Mouse (Mus musculus): ENCODE measurements around the gene Pvr.

Gene Pvr

DNA sequence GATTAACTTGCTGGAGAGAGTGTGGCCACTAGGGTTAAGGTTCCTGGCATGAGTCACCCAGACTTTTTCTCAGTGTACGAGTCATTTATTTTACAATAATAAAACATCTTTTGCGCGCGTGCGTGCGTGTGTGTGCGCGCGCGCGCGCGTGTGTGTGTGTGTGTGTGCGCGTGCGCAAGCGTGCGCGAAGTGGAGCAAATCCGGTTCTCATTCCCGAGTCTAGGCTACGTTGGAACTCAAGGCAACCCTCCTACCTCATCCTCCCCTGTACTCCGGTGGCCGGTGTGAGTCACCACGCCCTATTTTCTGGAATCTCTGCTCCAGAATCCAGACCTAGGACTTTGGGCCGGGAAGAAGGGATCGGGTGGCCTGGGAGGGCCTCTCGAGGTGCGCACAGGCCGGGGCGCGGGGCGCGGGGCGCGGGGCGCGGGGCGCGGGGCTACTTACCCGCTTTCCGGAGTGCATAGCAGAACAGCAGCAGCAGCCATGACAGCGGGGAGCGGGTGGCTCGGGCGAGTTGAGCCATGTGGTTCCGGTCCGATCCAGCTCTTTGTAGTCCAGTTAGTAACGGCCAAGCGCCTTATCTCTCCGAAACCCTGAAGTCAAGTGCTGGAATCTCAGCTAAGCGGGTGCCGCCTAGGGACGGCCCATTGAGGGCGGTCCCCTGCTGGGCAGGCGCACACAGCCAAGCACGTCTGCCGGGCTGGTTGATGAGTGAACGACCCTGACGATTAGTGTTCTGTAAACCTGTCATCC lies at the start of gene Pvr:
Gene Pvr (minus strand): TSS at position 655 of the 756 bp plus-strand sequence.
- DNase-seq (ENCODE audit: low spot score in 2 of 2): peak; percentile 15 to 35

DNA sequence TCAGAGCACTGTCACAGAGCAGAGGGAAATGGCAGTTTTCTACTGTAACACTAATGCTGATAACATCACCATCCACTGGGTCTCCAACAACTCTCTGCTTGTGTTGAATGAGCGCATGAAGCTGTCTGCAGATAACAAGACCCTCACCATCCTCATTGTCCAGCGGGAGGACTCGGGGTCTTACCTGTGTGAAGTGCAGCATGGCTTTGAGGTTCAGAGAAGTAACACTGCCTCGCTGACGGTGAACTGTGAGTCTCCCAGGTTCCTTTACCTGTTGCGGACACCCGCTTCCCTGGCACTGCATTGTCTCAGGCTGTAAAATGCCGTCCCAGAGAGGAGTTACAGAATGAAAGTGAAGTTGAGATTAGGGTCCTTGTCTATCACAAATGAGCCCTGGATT lies 49.2 kb upstream of the Pvr start:
- DNase-seq (ENCODE audit: low spot score in 2 of 2): no peak

DNA sequence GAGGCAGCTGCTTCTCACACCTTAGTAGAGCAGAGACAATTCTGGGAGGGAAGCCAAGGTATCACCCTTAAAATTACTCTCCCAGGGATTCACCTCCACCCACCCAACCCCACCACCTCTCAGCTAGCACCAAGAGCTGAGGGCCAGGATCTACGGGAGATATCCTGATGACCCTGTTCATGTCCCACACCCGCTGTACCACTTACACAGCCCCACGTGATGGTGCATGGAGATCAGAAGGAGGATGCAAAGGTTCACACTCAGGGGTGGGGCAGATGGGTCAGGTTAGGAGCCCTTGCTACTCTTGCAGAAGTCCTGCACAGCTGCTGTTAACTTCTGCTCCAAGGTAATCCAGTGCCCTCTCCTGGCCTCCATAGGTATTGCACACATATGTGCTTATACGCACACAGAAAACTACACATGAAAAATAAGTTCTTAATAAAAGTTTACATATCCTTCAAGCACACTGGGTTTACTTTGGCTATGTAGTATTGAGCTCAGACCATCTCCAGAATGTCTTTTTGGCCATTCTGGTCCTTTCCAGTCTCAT lies 48.7 kb upstream of the Pvr start:
- DNase-seq (ENCODE audit: low spot score in 2 of 2): no peak

DNA sequence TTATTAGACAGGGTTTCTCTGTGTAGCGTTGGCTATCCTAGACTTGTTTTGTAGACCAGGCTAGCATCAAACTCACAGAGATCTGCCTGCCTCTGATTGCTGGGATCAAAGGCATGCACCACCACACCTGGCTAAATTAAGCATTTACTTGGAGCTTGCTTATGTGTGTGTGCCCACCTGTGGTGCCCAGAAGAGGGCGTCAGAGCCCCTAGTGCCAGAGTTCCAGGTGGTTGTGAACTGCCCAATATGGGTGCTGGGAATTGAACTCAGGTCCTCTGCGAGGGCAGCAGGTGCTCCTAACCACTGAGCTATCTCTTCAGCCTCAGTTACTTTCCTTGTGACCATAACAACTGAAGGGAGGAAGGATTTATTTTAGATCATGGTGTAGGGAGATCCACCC lies 48.1 kb upstream of the Pvr start:
- no peak for DNase-seq (ENCODE audit: low spot score in 2 of 2)

DNA sequence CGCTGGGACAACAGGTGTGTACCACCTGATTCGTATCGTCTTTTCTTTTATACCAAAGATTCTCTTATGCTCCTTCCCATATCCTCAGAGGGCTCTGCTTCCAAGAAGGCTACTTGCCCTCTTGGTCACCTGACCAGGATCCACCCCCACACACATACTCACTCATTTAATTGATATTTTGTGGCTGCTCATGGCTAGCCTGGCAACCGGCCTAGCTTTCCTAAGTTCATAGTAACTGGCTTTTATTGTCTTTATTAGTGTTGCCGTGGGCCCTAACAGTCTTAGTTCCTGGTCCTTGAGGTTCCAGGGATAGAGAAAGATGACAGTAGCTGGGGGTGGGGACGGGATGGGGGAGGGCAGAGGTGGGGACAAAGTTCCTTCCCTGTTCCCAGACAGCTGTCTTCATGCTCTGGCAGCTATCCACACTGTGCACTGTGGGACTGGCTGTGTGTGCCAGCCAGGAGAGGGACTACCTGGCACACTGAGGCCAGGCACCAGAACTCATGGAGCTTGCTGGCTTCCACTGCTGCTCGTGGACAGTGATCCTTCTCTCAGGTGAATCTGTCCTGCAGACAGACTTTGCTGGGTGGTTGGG lies 44.1 kb upstream of the Pvr start, which contains the start of gene Ceacam20:
Gene Ceacam20 (plus strand): TSS at position 428 of the 595 bp plus-strand sequence.
- no peak for DNase-seq (ENCODE audit: low spot score in 2 of 2)

DNA sequence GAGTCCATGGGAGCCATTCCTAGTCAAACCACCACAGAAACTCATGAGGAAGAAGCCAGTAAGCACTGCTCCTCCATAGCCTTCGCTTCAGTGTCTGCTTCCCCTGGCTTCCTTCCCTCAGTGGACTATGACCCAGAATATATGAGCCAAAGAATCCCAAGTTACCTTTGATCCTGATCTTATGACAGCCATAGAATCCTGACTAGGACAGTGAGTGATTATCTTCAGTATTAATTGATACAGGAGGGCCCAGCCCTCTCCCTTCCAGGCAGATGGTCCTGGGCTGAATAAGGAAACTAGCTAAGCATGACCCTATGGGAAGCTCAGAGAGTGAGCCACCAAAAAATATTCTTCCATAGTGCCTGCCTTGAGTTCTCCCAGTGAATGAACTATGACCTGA lies 41.5 kb upstream of the Pvr start:
- no peak for DNase-seq (ENCODE audit: low spot score in 2 of 2)

DNA sequence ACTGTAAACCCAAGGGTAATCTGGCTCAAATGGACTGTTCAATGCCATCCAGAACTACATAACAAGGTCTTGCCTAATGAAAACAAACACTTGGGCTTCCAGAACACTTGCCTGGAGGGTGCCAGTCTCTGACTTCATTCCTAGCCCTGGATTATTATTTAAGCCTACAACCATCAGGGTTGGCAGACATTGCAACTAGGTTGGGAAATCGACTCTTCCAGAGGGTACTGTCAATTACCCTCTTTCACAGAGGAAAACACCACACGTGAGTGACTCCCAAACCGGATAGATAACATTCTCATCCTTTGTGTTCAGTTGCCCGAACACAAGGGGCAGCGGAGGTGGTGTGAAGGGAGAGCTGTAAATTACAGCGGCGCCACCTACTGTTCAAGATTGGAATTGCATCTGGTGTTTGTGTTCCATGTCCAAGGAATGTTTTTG lies 35.4 kb upstream of the Pvr start:
- DNase-seq (ENCODE audit: low spot score in 2 of 2): peak; percentile 54 to 73

DNA sequence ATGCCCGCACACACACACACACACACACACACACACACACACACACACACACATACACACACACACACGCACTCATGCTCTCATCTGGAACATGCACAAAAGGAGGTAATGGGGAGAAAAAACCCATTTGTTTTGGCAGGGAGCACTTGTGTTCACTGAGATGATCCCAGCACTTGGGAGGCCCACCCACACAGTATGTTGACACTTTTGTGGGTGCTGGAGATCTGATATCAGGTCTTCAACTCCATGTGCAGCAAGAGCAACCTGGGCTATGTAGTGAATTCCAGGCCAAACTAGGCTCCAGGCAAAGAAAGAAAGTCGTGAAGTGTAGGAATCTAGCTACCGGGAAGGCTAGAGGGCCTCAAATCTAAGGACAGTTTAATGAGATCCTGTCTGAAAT lies 34.9 kb upstream of the Pvr start:
- no peak for DNase-seq (ENCODE audit: low spot score in 2 of 2)

DNA sequence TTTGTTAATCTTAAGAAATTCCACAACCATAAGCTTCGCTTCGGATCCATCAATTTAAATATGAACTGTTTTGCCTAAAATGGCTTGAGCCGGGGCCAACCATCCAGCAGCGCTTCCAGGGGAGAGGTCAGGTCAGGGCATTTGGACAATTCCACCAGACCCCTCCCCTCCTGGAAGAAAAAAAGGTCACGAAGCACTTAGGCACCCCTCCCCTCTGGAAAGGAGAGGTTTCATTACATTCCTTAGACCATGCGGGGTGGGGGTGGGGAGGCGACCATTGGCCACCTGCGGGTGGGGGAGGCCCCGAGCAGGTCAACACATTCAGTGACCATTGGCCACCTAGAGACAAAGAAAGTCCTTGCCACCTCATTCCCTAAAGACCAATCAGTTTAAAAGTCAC lies 32.1 kb upstream of the Pvr start:
- no peak for DNase-seq (ENCODE audit: low spot score in 2 of 2)

DNA sequence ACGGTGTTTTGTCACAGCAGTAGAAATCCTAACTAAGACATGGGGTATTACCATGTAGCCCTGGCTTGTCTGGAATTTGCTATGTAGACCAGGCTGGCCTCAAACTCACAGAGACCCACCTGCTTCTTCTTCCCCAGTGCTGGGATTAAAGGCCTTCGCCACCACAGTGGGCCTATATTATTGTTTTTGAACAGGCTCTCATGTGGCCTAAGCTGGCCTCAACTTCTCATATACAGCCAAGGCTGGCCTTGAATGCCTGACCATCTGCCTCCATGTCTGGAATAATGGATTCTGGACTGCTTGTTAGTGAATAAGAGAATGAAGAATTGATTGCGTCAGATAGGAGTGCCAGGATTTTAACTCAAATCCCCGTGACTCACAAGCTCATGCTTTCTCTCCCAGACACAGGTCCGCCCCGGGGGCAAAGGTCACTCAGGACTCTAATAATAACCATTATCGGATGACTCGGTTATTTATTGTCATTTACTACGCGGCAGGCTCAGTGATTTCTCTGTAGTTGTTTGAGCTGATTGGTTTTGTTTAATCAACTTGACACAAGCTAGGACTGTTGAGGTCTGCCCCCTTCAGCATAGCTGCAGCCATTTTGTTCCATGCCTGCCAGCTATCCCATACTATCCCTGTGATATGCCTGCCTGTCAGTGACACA lies 31.5 kb upstream of the Pvr start:
- no peak for DNase-seq (ENCODE audit: low spot score in 2 of 2)

DNA sequence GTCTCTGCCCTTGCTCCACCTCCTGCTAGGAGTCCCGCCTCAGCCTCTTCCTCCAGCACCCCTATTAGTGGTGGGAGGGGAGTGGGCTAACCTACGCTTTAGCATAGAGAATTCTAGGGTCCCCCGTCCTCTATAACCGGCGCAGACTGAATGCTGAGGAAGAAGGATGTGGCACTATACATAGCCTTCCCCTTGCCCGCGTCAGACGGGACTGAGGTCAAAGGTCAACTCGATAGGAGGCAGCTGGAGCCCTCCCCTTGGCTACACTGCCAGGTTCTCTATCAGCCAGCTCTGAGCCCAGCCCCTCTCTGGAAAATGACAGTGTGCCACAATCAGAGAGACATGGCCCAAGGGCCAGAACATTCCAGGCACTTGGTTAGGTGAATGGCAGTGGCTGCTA lies 29.6 kb upstream of the Pvr start, which contains the start of gene Igsf23:
Gene Igsf23 (minus strand): TSS at position 168 of the 400 bp plus-strand sequence.
- DNase-seq (ENCODE audit: low spot score in 2 of 2): no peak

DNA sequence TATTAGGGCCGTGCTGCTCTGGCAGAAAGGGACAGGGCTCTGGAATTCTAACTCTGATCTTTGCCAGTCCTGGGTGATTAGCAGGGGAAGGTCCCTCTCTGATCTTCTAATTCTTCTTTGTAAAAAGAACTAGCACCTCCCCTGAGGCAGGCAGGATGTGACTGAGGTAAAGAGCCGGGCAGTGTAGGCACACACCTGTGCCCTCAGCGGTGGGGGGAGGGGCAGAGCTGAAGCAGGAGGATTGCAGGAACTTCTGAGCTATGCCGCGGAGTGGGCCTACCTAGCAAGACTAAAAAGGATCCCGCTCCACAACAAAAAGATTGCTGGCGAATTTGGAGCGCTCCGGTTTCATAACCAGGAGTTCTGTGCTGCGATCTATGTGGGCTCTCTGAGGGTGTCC lies 29.0 kb upstream of the Pvr start:
- DNase-seq (ENCODE audit: low spot score in 2 of 2): no peak

DNA sequence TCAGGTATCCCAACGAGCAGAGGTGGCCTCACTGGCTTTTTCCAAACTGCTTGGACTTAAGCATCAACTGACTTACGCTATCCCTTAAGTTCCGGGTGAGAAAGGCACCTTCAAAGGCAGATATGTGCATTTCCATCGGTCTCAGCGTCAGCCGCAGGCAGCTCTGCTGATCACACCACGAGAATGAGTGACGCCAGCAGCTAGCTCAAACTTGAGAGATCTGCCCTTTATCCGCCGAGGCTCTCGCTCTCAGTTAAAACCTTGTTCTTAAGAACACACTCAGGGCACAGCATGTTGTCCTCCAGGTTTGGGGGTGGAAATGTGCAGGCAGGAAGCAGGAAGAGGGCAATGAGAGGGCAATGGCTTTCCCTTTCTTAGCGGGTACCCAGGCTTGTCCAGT lies 28.0 kb upstream of the Pvr start:
- no peak for DNase-seq (ENCODE audit: low spot score in 2 of 2)

DNA sequence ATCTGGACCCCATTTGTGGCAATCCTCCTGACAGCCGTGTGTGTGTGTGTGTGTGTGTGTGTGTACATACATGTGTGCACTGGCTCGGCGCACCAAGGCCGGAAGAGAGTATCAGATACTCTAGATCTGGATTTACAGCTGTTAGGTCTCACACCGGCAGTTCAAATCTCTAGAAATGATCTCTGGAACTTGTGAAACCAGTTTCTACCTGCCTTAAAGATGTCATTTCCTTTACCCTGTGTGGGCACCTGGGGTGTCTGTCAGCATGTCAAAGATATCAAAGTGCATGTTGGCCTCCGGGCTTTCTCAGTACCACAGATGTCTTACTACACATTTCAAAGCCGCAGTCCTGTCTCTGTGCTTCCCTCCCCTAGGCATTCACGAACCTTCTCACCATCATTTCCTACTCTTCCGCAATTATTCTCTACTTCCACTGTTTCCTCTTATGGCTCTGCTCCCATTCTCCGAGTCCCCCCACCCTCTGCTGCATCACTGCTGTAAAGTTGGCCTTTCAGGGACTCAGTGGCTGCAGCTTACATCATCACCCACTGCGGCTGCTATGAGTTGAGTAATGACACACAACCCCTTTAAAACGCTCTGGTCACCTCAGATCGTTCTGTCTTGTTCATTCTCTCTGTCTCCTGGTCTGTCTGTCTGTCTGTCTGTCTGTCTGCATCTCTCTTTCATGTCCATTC lies 25.0 kb upstream of the Pvr start:
- DNase-seq (ENCODE audit: low spot score in 2 of 2): no peak

DNA sequence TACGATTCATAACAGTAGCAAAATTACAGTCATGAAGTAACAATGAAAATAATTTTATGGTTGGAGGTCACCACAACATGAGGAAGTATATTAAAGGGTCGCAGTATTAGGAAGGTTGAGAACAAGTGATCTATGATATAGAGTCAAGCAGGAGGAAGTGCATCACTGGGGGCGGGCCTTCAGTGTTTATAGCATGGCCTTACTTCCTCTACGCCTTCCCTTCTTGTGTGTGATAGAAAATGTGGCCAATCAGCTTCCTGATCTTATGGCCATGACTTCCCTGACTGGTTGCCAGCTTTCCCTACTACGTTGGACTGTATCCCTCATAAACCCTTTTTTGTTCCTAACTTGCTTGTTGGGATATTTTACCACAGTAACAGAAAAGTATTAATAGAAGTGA lies 24.2 kb upstream of the Pvr start:
- no peak for DNase-seq (ENCODE audit: low spot score in 2 of 2)

DNA sequence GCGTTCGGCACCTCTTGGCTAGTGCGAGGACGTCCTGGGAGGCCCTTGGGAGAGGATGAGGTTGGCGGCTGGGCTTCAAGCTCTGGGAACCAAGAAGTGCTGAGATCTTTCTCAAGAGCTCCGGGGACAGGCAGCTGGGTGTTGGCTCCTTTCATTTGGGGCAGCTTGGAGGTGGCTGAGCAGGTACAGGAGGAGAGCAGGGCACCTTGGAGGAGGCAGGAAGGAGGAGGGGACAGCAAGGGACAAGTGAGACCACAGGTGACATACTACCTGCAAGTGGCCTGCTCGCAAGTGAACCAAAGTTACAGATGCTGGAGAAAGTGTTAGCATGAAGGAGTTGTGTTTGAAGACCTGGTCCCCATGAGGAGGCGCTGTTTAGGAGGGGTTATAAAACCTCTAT lies 23.7 kb upstream of the Pvr start:
- DNase-seq (ENCODE audit: low spot score in 2 of 2): no peak

DNA sequence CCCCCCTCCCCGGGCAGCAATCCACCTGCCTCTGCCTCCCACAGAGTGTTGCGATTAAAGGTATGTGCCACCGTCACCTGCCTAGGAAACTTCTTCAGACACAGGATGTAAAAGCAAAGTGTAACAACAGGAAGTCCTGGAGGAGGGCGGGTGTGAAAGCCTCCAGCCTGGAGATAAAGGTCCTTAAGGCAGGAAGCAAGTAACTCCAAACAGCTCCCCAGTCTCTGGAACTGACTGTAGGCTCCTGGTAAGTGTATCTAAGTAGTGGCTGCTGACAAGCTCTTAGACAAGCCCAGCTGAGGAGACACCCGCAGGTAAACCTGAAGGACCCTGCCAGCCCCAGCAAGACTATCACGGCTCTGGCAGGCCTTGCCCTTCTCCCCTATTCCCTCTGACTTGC lies 19.3 kb upstream of the Pvr start:
- DNase-seq (ENCODE audit: low spot score in 2 of 2): no peak

DNA sequence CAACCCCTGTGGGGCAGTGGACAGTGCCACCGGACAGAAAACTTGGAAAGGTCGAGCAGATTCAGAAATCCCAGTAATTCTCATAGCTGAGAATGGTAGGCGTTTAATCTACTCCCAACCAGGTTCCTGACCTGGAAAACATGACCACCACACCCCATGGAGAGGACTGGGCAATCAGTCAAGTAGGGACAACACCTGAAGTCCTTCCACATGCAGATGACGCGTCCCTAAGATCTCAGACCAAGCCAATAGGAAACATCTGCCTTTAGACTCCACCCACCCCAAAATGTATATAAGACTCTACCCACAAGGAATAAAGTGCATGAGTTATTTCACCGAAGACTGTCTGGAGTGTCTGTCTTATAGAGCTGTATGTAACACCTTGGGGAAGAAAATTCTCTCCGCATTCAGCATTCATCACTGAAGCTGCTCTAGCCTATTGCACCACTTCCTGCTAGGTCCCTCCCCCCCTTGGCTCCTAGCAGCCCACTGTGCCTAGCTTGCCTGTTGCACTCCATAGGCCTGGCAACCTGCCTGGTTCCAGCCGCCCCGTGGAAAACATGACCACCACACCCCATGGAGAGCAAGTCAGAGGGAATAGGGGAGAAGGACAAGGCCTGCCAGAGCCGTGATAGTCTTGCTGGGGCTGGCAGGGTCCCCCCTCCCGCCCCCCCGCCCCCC lies 18.7 kb upstream of the Pvr start:
- no peak for DNase-seq (ENCODE audit: low spot score in 2 of 2)

DNA sequence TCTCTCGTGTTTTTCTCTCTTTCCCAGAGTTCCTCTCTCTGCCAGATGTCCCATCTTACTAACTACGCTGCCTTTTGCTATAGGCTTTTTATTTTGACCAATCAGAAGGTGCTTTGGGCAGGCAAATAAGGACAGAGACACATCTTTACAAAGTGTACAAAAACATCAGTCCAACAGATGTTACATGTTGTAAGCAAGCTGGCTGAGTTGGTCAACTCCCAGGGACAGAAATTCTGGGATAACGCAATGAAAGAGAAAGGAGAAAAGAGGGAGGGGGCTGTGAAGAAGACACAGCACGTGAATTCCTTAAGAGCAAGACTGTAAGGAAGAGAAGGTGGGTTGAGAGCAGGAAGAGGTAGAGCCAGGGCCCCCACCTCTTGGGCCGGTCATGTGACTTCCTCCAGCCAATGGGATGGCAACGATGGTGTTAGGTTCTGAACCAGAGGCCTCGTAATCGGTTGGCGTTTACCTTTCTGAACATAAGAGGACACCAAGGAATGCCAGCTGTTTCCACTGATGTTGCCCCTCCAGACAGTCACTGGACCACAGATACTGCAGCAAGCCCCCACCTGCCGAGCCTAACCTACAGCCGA lies 16.4 kb upstream of the Pvr start:
- DNase-seq (ENCODE audit: low spot score in 2 of 2): no peak

DNA sequence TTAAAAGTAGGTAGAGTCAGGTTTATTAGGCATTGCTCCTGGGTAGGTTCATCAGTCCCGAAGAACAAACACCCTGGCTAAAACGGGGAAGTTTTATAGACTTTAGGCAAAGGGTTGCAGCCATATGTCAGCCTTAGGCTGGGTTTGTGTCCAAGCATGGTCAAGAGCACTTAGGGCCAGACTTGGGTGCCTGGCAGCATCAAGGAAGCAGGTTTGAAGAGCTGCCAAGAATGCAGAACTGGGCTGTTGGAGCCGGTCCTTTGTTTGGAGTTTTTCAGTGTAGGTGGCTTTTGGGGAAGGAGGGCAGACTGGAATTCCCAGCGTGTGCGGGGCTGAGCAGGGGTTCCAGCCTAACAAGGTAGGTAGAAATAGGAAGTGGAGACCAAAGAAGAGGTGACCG lies 15.0 kb upstream of the Pvr start:
- no peak for DNase-seq (ENCODE audit: low spot score in 2 of 2)

DNA sequence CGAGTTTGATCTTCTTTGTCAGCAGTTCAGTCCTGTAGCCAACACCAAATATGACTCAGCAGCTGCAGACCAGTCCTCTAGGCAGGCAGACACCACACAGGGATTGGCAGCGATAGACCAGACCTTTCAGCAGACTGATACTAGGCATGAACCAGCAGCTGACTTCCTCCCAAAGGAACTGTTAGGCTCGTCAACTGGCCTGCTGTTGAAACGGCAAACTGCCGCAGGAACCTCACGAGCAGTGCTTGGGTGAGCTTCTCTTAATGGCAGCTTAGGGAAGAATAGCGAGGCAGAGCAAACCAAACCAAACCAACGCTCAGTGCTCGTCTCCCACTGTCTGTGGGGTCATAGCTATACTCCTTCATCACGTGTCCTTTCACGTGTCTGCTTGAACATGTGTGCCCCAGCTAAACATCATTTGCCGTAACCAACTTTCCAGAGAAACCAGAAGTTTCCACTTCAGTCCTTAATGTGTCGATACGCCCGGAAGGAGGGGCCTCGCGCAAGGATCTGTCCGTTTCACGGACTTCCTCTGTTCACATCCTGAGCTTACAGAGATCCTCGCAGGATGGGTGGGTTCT lies 14.3 kb upstream of the Pvr start:
- no peak for DNase-seq (ENCODE audit: low spot score in 2 of 2)
